Mouse (Mus musculus): ENCODE results near the gene Sh3gl3.

- TF ChIP-seq CTCF (IDR thresholded peaks at IDR 0.05; ENCODE audit: low read depth, low read length) (no peak), POLR2A (IDR thresholded peaks at IDR 0.05; ENCODE audit: borderline replicate concordance, low read depth, low read length) (no peak)
Measured at GRCm38 (mm10) chr7:82265365-82265764, 91.7 kb downstream of the Sh3gl3 start.
